Mouse (Mus musculus) heart, postnatal 0 days (tissue): ENCODE measurements around the gene Akt3.

ENCODE experiments used
- CTCF ChIP-seq: IDR thresholded peaks from 2 replicates; pipeline ENCODE4 v1.5.1; 2016; ENCODE audit warnings: antibody characterized with exemption, control low read depth, low read depth
- EP300 ChIP-seq: IDR thresholded peaks from 2 replicates; pipeline ENCODE4 v1.6.1; 2016; ENCODE audit warnings: antibody characterized with exemption, low read depth

GRCm38 (mm10) chr1:177013313-177013712 is 244.7 kb downstream of the Akt3 start:
- TF ChIP-seq CTCF (no peak), EP300 (no peak)
